Mouse (Mus musculus): ENCODE measurements around the gene Alas2. TPM values are rescaled to one million over a fixed set of nuclear protein-coding genes. Genes with fewer than 3 reads are reported as not detected.

Alas2 gene
- 27.8 and 29.2 TPM in 2 replicates for polyA plus RNA-seq (2012; rRNA removed)

DNA sequence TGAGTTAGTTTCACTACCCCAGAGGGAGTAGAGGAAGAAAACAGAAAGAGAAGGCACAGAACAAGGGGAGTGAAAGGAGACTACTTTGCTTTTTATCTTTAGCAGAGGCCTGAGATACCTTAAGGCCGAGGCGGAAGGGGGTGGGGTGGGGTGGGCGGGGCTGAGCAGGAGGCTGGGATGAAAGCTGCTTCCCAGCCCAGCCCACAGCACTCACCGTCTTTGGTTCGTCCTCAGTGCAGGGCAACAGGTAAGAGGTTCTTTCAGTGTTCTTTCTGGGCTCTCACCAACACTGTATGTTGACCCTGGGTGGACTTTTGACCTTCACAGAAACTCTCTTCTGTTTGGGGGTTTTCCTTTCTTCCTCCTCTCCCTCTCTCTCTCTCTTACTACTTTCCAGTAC is at the start of gene Alas2:
Gene Alas2, plus strand, starts transcription at position 137 of the 400 bp plus-strand sequence.
- TF ChIP-seq POLR2A (IDR thresholded peaks at IDR 0.05; ENCODE audit: control insufficient read depth, low read depth, low read length) (no peak), CTCF (IDR thresholded peaks at IDR 0.05; ENCODE audit: control insufficient read depth, insufficient read depth, insufficient replicate concordance, low read depth, low read length) (no peak)
- H3K27ac ChIP-seq (ENCODE audit: control insufficient read depth, insufficient read depth, low read depth, low read length) = no peak within 1 kb of the TSS
- H3K27me3 ChIP-seq (ENCODE audit: control insufficient read depth, insufficient read depth, low read length) = no peaks in the 10 kb centered on the region
- H3K4me3 ChIP-seq (ENCODE audit: control insufficient read depth, low read depth, low read length) = no peak within 1 kb of the TSS
- no peaks in the 10 kb centered on the region for H3K4me1 ChIP-seq (ENCODE audit: control insufficient read depth, insufficient read depth, low read length)
- H3K36me3 ChIP-seq (ENCODE audit: control insufficient read depth, insufficient read depth, low read length) = no peaks in the 10 kb centered on the region

DNA sequence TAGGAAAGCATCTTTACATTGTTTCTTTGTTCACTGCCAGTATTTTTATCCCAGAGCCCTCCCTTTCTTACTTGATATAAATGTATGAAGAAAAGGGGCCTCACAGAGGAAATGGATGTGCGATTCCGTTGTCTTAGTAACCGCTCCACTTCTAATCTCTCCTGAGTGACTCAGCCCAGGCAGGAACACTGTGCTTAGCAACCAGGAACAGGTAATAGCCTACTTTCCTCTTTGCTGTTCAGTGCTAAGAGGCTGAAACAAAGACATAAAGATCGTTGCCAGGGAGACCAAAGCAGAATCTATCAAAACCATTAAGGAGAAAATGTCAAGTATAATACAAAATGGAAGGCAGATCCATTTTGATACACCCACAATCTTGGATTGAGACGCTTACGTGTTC is 38.5 kb upstream of the Alas2 start:
- H3K4me1 ChIP-seq (ENCODE audit: control insufficient read depth, insufficient read depth, low read length) = no peaks in the 10 kb centered on the region
- TF ChIP-seq POLR2A (IDR thresholded peaks at IDR 0.05; ENCODE audit: control insufficient read depth, low read depth, low read length) (no peak), CTCF (IDR thresholded peaks at IDR 0.05; ENCODE audit: control insufficient read depth, insufficient read depth, insufficient replicate concordance, low read depth, low read length) (no peak)
- H3K4me3 ChIP-seq (ENCODE audit: control insufficient read depth, low read depth, low read length) = no peak overlapping the region
- H3K27me3 ChIP-seq (ENCODE audit: control insufficient read depth, insufficient read depth, low read length) = no peaks in the 10 kb centered on the region
- H3K27ac ChIP-seq (ENCODE audit: control insufficient read depth, insufficient read depth, low read depth, low read length) = no peak overlapping the region
- no peaks in the 10 kb centered on the region for H3K36me3 ChIP-seq (ENCODE audit: control insufficient read depth, insufficient read depth, low read length)

DNA sequence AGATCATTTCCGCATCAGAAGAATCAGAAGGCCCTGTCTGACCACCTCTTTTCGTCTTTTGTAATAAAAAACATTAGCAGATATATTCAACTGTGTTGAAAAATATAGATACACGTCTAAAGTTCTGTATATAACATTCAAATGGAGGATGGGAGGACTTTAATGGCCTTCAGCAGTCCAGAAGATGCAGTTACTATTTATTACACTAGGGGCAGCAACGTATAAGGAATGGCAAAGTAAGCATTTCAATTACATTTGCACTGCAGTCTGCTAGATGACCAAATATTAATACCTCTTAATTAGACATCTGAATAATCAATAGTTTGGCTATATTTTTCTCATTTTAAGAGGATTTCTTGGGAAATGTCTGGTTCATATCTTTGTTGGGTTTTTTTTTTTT is 36.5 kb upstream of the Alas2 start:
- Histone ChIP-seq H3K4me3 (ENCODE audit: control insufficient read depth, low read depth, low read length) (no peak overlapping the region), H3K27ac (ENCODE audit: control insufficient read depth, insufficient read depth, low read depth, low read length) (no peak overlapping the region), H3K36me3 (ENCODE audit: control insufficient read depth, insufficient read depth, low read length) (no peaks in the 10 kb centered on the region), H3K4me1 (ENCODE audit: control insufficient read depth, insufficient read depth, low read length) (no peaks in the 10 kb centered on the region), H3K27me3 (ENCODE audit: control insufficient read depth, insufficient read depth, low read length) (no peaks in the 10 kb centered on the region)
- TF ChIP-seq CTCF (IDR thresholded peaks at IDR 0.05; ENCODE audit: control insufficient read depth, insufficient read depth, insufficient replicate concordance, low read depth, low read length) (no peak), POLR2A (IDR thresholded peaks at IDR 0.05; ENCODE audit: control insufficient read depth, low read depth, low read length) (no peak)

DNA sequence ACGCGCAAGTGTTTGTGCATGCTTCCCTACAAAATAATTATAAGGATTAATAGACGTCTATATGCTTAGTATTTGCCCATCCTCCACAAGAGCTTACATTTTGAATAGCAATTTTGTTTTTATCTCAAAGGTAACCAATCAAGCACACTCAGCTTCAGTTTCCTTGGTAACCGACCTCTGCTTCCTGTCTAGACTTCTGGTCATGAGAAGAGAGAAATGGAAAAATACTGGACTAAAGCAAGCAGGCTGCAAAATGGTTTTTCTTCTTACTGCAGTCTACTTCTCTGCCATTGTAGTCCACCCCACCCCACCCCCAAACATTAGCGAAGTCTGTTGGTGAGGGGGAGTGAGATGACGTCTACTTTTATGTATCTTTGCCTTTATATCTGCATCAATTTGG is 35.9 kb upstream of the Alas2 start:
- Histone ChIP-seq H3K27ac (ENCODE audit: control insufficient read depth, insufficient read depth, low read depth, low read length) (no peak overlapping the region), H3K4me3 (ENCODE audit: control insufficient read depth, low read depth, low read length) (no peak overlapping the region), H3K36me3 (ENCODE audit: control insufficient read depth, insufficient read depth, low read length) (no peaks in the 10 kb centered on the region), H3K27me3 (ENCODE audit: control insufficient read depth, insufficient read depth, low read length) (no peaks in the 10 kb centered on the region), H3K4me1 (ENCODE audit: control insufficient read depth, insufficient read depth, low read length) (no peaks in the 10 kb centered on the region)
- TF ChIP-seq CTCF (IDR thresholded peaks at IDR 0.05; ENCODE audit: control insufficient read depth, insufficient read depth, insufficient replicate concordance, low read depth, low read length) (no peak), POLR2A (IDR thresholded peaks at IDR 0.05; ENCODE audit: control insufficient read depth, low read depth, low read length) (no peak)

DNA sequence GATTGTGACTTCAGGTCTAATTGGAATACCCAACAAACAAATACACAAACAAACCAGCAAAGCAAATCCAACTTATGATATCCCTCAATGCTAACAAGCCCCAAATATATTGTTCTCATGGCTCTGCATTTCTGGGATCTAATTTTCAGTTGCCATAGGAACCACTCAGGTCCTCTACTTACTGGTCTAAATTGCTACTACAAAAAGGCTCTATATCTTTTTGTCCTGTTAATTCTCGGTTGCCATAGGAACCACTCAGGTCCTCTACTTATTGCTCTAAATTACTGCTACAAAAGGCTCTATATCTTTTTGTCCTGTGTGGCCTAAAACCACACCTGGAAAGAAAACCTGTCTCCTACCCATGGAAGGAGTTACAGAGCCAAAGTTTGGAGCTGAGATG is 33.0 kb upstream of the Alas2 start:
- H3K27me3 ChIP-seq (ENCODE audit: control insufficient read depth, insufficient read depth, low read length) = no peaks in the 10 kb centered on the region
- no peaks in the 10 kb centered on the region for H3K36me3 ChIP-seq (ENCODE audit: control insufficient read depth, insufficient read depth, low read length)
- H3K4me1 ChIP-seq (ENCODE audit: control insufficient read depth, insufficient read depth, low read length) = no peaks in the 10 kb centered on the region
- no peak overlapping the region for H3K27ac ChIP-seq (ENCODE audit: control insufficient read depth, insufficient read depth, low read depth, low read length)
- H3K4me3 ChIP-seq (ENCODE audit: control insufficient read depth, low read depth, low read length) = no peak overlapping the region
- no peak for TF ChIP-seq POLR2A (IDR thresholded peaks at IDR 0.05; ENCODE audit: control insufficient read depth, low read depth, low read length)
- TF ChIP-seq CTCF (IDR thresholded peaks at IDR 0.05; ENCODE audit: control insufficient read depth, insufficient read depth, insufficient replicate concordance, low read depth, low read length) = no peak

DNA sequence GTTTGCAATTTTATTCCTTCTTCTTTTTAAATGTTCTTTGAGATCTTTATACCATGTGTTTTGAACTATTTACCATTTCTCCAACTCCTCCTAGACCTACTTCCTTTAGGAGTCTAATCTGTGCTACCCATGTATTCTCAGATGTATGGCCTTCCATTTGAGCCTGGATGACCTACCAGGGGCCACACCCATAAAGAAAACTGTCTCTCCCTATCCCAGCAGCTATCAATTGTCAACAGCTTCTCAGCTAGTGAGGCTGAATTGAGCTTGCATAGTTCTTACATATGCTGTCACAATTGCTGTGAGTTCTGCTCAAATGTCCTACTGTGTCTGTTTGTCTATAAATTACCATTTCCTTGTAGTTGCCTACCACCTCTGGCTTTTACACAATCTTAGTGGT is 31.2 kb upstream of the Alas2 start:
- Histone ChIP-seq H3K27ac (ENCODE audit: control insufficient read depth, insufficient read depth, low read depth, low read length) (no peak overlapping the region), H3K36me3 (ENCODE audit: control insufficient read depth, insufficient read depth, low read length) (no peaks in the 10 kb centered on the region), H3K4me1 (ENCODE audit: control insufficient read depth, insufficient read depth, low read length) (no peaks in the 10 kb centered on the region), H3K27me3 (ENCODE audit: control insufficient read depth, insufficient read depth, low read length) (no peaks in the 10 kb centered on the region), H3K4me3 (ENCODE audit: control insufficient read depth, low read depth, low read length) (no peak overlapping the region)
- no peak for TF ChIP-seq CTCF (IDR thresholded peaks at IDR 0.05; ENCODE audit: control insufficient read depth, insufficient read depth, insufficient replicate concordance, low read depth, low read length)
- TF ChIP-seq POLR2A (IDR thresholded peaks at IDR 0.05; ENCODE audit: control insufficient read depth, low read depth, low read length) = no peak

DNA sequence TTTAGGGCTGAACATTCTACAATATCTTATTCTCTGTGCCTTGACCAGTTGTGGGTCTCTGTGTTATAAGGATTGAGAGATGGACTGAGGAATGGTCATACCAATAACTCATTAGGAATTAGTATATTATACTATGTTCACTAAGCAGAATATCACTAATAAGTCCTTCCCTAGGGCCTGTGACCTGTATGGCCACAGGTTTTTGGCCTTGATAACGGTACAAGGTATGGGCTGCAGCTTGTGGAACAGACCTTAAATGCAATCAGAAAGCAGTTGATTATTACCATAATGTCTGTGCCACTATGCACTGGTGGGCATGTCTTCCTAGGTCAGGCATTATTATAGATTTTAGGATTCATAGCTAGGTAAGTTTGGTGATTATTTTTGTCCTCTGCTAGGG is 30.7 kb upstream of the Alas2 start:
- no peak for TF ChIP-seq POLR2A (IDR thresholded peaks at IDR 0.05; ENCODE audit: control insufficient read depth, low read depth, low read length)
- TF ChIP-seq CTCF (IDR thresholded peaks at IDR 0.05; ENCODE audit: control insufficient read depth, insufficient read depth, insufficient replicate concordance, low read depth, low read length) = no peak
- Histone ChIP-seq H3K4me1 (ENCODE audit: control insufficient read depth, insufficient read depth, low read length) (no peaks in the 10 kb centered on the region), H3K36me3 (ENCODE audit: control insufficient read depth, insufficient read depth, low read length) (no peaks in the 10 kb centered on the region), H3K27ac (ENCODE audit: control insufficient read depth, insufficient read depth, low read depth, low read length) (no peak overlapping the region), H3K4me3 (ENCODE audit: control insufficient read depth, low read depth, low read length) (no peak overlapping the region), H3K27me3 (ENCODE audit: control insufficient read depth, insufficient read depth, low read length) (no peaks in the 10 kb centered on the region)

DNA sequence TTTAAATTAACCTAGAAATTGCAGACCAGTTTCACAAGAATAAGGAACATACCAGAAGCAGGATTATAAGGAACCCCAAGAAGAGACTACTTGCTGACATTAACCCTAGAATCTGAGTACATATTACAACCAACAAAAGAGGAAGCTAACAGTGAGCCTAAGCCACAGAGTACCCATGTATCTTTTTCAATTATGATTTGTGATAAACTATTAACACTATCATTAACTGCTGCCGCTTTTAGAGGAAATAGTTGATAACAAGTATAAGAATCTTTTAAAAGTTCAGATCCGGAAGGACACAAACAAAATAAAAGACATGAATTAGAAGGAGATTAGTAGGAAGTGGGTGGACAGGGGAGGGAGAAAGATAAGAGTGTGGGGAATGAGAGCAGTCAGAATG is 7.1 kb upstream of the Alas2 start:
- Histone ChIP-seq H3K27me3 (ENCODE audit: control insufficient read depth, insufficient read depth, low read length) (no peaks in the 10 kb centered on the region), H3K27ac (ENCODE audit: control insufficient read depth, insufficient read depth, low read depth, low read length) (no peak overlapping the region), H3K36me3 (ENCODE audit: control insufficient read depth, insufficient read depth, low read length) (no peaks in the 10 kb centered on the region), H3K4me3 (ENCODE audit: control insufficient read depth, low read depth, low read length) (no peak overlapping the region), H3K4me1 (ENCODE audit: control insufficient read depth, insufficient read depth, low read length) (no peaks in the 10 kb centered on the region)
- TF ChIP-seq POLR2A (IDR thresholded peaks at IDR 0.05; ENCODE audit: control insufficient read depth, low read depth, low read length) = no peak
- TF ChIP-seq CTCF (IDR thresholded peaks at IDR 0.05; ENCODE audit: control insufficient read depth, insufficient read depth, insufficient replicate concordance, low read depth, low read length) = no peak

Data from testis, adult 2 months (tissue).